Comparison of ENCODE assay signal across 17 mouse cellular contexts in the genomic region with DNA sequence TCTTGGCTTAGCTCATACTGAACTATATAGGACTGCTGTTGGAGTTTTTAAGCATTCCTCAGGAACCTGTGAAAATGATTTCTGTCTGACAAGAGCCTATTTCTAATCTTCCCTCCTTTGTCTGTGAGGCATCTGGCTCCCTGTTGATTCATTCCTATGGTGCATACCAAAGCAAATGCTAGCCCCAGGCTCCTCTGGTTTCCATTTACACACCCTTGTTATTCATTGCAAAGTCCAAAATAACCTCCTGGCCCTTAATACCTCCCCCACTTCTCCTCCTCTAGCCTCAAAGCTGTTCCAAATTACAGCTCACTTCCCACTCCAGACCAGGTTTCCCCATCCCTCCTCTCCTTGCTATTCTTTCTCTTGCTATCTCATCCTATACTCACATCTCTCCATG.
A peak's percentile ranks its signal among the peaks of the same experiment; 100 is the strongest.
DNase-seq lines count a peak whose midpoint lies in the region; ATAC-seq and TF ChIP-seq lines count a peak whose summit lies in the region.
"Had no signal": no experiment of that assay in that cellular context is flagged by ENCODE, and none has a peak within 500 bp of the region (broad histone marks: within the 10 kb centered on the region; RNA-seq: fewer than 3 reads in every experiment).

No protein-coding gene starts in this region.

- H3K9me3 ChIP-seq in hindbrain, embryonic 11.5 days (ENCODE audit: control insufficient read depth, low read length), result no peaks in the 10 kb centered on the region
- no peaks in the 10 kb centered on the region for H3K9me3 ChIP-seq in hindbrain, postnatal 0 days (ENCODE audit: low read length)
- no peaks in the 10 kb centered on the region for H3K9me3 ChIP-seq in embryonic facial prominence, embryonic 14.5 days (ENCODE audit: control insufficient read depth, low read length)
- no peaks in the 10 kb centered on the region for H3K9me3 ChIP-seq in limb, embryonic 14.5 days (ENCODE audit: control insufficient read depth, low read length)
- H3K9me3 ChIP-seq: embryonic facial prominence, embryonic 13.5 days; forebrain, embryonic 13.5 days; intestine, embryonic 15.5 days; midbrain, embryonic 12.5 days had no signal

- no peak for TF ChIP-seq POLR2A in limb, embryonic 14.5 days (IDR thresholded peaks at IDR 0.05; ENCODE audit: borderline replicate concordance, extremely low read depth, insufficient read depth, insufficient read length)

- no peaks in the 10 kb centered on the region for H3K27me3 ChIP-seq in hindbrain, embryonic 11.5 days (ENCODE audit: control insufficient read depth, insufficient read depth, low read length)
- no peaks in the 10 kb centered on the region for H3K27me3 ChIP-seq in hindbrain, postnatal 0 days (ENCODE audit: insufficient read depth, low read length)
- no peaks in the 10 kb centered on the region for H3K27me3 ChIP-seq in embryonic facial prominence, embryonic 14.5 days (replicated peaks; ENCODE audit: control insufficient read depth, insufficient read depth, low read length)
- H3K27me3 ChIP-seq in limb, embryonic 14.5 days (ENCODE audit: control insufficient read depth, insufficient read depth, low read length), result no peaks in the 10 kb centered on the region
- H3K27me3 ChIP-seq: embryonic facial prominence, embryonic 13.5 days; forebrain, embryonic 13.5 days; intestine, embryonic 15.5 days; midbrain, embryonic 12.5 days had no signal

- no peaks in the 10 kb centered on the region for H3K36me3 ChIP-seq in hindbrain, embryonic 11.5 days (ENCODE audit: control insufficient read depth, insufficient read depth, low read length)
- no peaks in the 10 kb centered on the region for H3K36me3 ChIP-seq in hindbrain, postnatal 0 days (ENCODE audit: insufficient read depth, low read length)
- H3K36me3 ChIP-seq in embryonic facial prominence, embryonic 14.5 days (ENCODE audit: control insufficient read depth, insufficient read depth, low read length), result no peaks in the 10 kb centered on the region
- H3K36me3 ChIP-seq in limb, embryonic 14.5 days (ENCODE audit: control insufficient read depth, insufficient read depth, low read length), result no peaks in the 10 kb centered on the region
- H3K36me3 ChIP-seq: embryonic facial prominence, embryonic 13.5 days; intestine, embryonic 15.5 days; midbrain, embryonic 12.5 days had no signal

- no peak overlapping the region for H3K9ac ChIP-seq in hindbrain, embryonic 11.5 days (ENCODE audit: low read depth, low read length)
- no peak overlapping the region for H3K9ac ChIP-seq in hindbrain, postnatal 0 days (replicated peaks; ENCODE audit: low read length)
- no peak overlapping the region for H3K9ac ChIP-seq in embryonic facial prominence, embryonic 14.5 days (ENCODE audit: low read depth, low read length)
- no peak overlapping the region for H3K9ac ChIP-seq in limb, embryonic 14.5 days (ENCODE audit: low read depth, low read length, severe bottlenecking)
- H3K9ac ChIP-seq: embryonic facial prominence, embryonic 13.5 days; forebrain, embryonic 13.5 days; intestine, embryonic 15.5 days; liver, postnatal 0 days; midbrain, embryonic 12.5 days had no signal

- peak; percentile 8 for DNase-seq in hindbrain, embryonic 11.5 days (ENCODE audit: low spot score)
- DNase-seq in hindbrain, postnatal 0 days (ENCODE audit: low spot score), result no peak
- DNase-seq in embryo, embryonic 10 days (ENCODE audit: low spot score), result peak; percentile 57
- peak; percentile 56 for DNase-seq in embryonic facial prominence, embryonic 14.5 days (ENCODE audit: low spot score)
- peak; percentile 53 for DNase-seq in limb, embryonic 14.5 days (ENCODE audit: low spot score)
- DNase-seq in retina, embryonic 14.5 days (ENCODE audit: low spot score), result no peak
- no peak for DNase-seq in frontal cortex, postnatal 10 days (ENCODE audit: low spot score in 2 of 2)
- no peak for DNase-seq in B cell, adult 2 months
- DNase-seq: cerebellum, adult 9-11 months; gastrocnemius, adult 2 months; heart, adult 18-20 months; liver; liver, postnatal 0 days had no signal

- ATAC-seq in hindbrain, embryonic 11.5 days (ENCODE audit: low FRiP score), result no peak
- no peak for ATAC-seq in hindbrain, postnatal 0 days
- no peak for ATAC-seq in embryonic facial prominence, embryonic 14.5 days (ENCODE audit: low read depth)
- 0 out of 2 replicates have a peak, but pooled peaks have one; percentile 50 for ATAC-seq in limb, embryonic 14.5 days (ENCODE audit: low FRiP score, low read depth)
- ATAC-seq: forebrain, embryonic 13.5 days; intestine, embryonic 15.5 days; liver, postnatal 0 days had no signal

- TF ChIP-seq CTCF in hindbrain, postnatal 0 days (IDR thresholded peaks at IDR 0.05; ENCODE audit: low read depth), result no peak

- no peaks in the 10 kb centered on the region for H3K4me1 ChIP-seq in hindbrain, embryonic 11.5 days (replicated peaks; ENCODE audit: control insufficient read depth, insufficient read depth, low read length)
- no peaks in the 10 kb centered on the region for H3K4me1 ChIP-seq in hindbrain, postnatal 0 days (ENCODE audit: insufficient read depth, low read length)
- H3K4me1 ChIP-seq in embryonic facial prominence, embryonic 14.5 days (ENCODE audit: control insufficient read depth, insufficient read depth, low read length), result no peaks in the 10 kb centered on the region
- H3K4me1 ChIP-seq in limb, embryonic 14.5 days (ENCODE audit: control insufficient read depth, insufficient read depth, low read length), result no peaks in the 10 kb centered on the region
- H3K4me1 ChIP-seq: forebrain, embryonic 13.5 days; intestine, embryonic 15.5 days; midbrain, embryonic 12.5 days had no signal

- H3K4me3 ChIP-seq in hindbrain, embryonic 11.5 days (ENCODE audit: low read depth, low read length), result no peak overlapping the region
- H3K4me3 ChIP-seq in hindbrain, postnatal 0 days (ENCODE audit: low read length), result no peak overlapping the region
- H3K4me3 ChIP-seq in embryonic facial prominence, embryonic 14.5 days (ENCODE audit: low read depth, low read length), result no peak overlapping the region
- no peak overlapping the region for H3K4me3 ChIP-seq in limb, embryonic 14.5 days (replicated peaks; ENCODE audit: low read length)
- H3K4me3 ChIP-seq: embryonic facial prominence, embryonic 13.5 days; forebrain, embryonic 13.5 days; gastrocnemius, adult 2 months; intestine, embryonic 15.5 days; midbrain, embryonic 12.5 days had no signal

- H3K4me2 ChIP-seq in hindbrain, embryonic 11.5 days (replicated peaks; ENCODE audit: low read depth, low read length), result no peak overlapping the region
- no peak overlapping the region for H3K4me2 ChIP-seq in hindbrain, postnatal 0 days (ENCODE audit: low read depth, low read length)
- no peak overlapping the region for H3K4me2 ChIP-seq in embryonic facial prominence, embryonic 14.5 days (ENCODE audit: low read depth, low read length)
- H3K4me2 ChIP-seq in limb, embryonic 14.5 days (replicated peaks; ENCODE audit: low read depth, low read length, severe bottlenecking), result no peak overlapping the region
- H3K4me2 ChIP-seq: embryonic facial prominence, embryonic 13.5 days; forebrain, embryonic 13.5 days; intestine, embryonic 15.5 days; midbrain, embryonic 12.5 days had no signal

- no peak overlapping the region for H3K27ac ChIP-seq in hindbrain, embryonic 11.5 days (ENCODE audit: low read depth, low read length)
- H3K27ac ChIP-seq in hindbrain, postnatal 0 days, result no peak overlapping the region
- no peak overlapping the region for H3K27ac ChIP-seq in embryonic facial prominence, embryonic 14.5 days (replicated peaks; ENCODE audit: low read depth, low read length)
- no peak overlapping the region for H3K27ac ChIP-seq in limb, embryonic 14.5 days (replicated peaks; ENCODE audit: low read depth, low read length)
- H3K27ac ChIP-seq: embryonic facial prominence, embryonic 13.5 days; forebrain, embryonic 13.5 days; gastrocnemius, adult 2 months; intestine, embryonic 15.5 days; midbrain, embryonic 12.5 days had no signal

Comparison
In these comparisons a context has a peak if more than half of its experiments do, and no peak if none do; other contexts are left out.
1. DNase-seq: peak in hindbrain, embryonic 11.5 days (single experiment), embryo, embryonic 10 days (single experiment), embryonic facial prominence, embryonic 14.5 days (single experiment) and limb, embryonic 14.5 days (single experiment); none in hindbrain, postnatal 0 days (single experiment), retina, embryonic 14.5 days (single experiment), frontal cortex, postnatal 10 days (0 of 2) and B cell, adult 2 months (0 of 2).